Mouse (Mus musculus): Measurements from ENCODE around the gene Gm17617. TPM values are rescaled to one million over a fixed set of nuclear protein-coding genes. Genes with fewer than 3 reads are reported as not detected.

The Gm17617 gene
- polyA plus RNA-seq, 2 experiments = not detected

DNA sequence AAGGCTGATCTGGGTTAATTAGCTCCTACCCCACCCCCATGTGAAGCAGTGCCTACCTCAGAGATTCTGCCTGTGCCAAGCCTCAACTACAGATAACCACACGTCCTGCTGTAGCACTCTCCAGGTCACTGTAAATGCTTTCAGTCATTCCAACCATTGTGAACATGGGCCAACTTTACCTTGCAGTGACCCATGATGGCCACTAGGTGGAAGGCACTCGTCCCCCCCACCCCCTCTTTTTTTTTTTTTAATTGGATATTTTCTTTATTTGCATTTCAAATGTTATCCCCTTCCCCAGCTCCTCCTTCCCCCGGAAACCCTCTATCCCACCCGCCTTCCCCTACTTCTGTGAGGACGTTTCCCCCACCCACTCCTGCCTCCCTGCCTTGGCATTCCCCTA lies 2.0 kb upstream of the Gm17617 start:
- H3K4me1 ChIP-seq (replicated peaks; ENCODE audit: control insufficient read depth in 2 of 2, insufficient read depth in 2 of 2, low read length in 1 of 2) = peaks cover 0 to 4% of the 10 kb centered on the region in 2 experiments; a peak in 1 of 4 replicates
- no peak overlapping the region for H3K4me2 ChIP-seq (ENCODE audit: low read depth)
- H3K9me3 ChIP-seq (ENCODE audit: control insufficient read depth, low read length) = no peaks in the 10 kb centered on the region
- DNase-seq (ENCODE audit: low read depth in 3 of 3, low spot score in 3 of 3) (peak in 1 of 3 experiments; percentile 4), ATAC-seq (ENCODE audit: insufficient read depth) (no peak)
- H3K27ac ChIP-seq = no peak overlapping the region
- no peak overlapping the region for H3K4me3 ChIP-seq (ENCODE audit: insufficient read depth in 1 of 2, low read depth in 2 of 2, low read length in 2 of 2)
- peaks cover 8% of the 10 kb centered on the region for H3K36me3 ChIP-seq (replicated peaks; ENCODE audit: control insufficient read depth, insufficient read depth, low read depth)
- 3% methylated on average over 5 of the region's 5 CpGs for WGBS (ENCODE audit: insufficient replicate concordance)
- peak; percentile 80 for TF ChIP-seq CTCF (IDR thresholded peaks at IDR 0.05; ENCODE audit: low read depth)
- TF ChIP-seq EP300 (IDR thresholded peaks at IDR 0.05; ENCODE audit: low read depth) = no peak
- H3K27me3 ChIP-seq (ENCODE audit: control insufficient read depth, insufficient read depth, low read length) = no peaks in the 10 kb centered on the region
- H3K9ac ChIP-seq (replicated peaks) = no peak overlapping the region

GRCm38 (mm10) chr13:55124903-55125302 lies 8.4 kb downstream of the Gm17617 start:
- Histone ChIP-seq H3K27me3 (ENCODE audit: control insufficient read depth, insufficient read depth, low read length) (no peaks in the 10 kb centered on the region), H3K36me3 (replicated peaks; ENCODE audit: control insufficient read depth, insufficient read depth, low read depth) (peaks cover 37% of the 10 kb centered on the region), H3K9me3 (ENCODE audit: control insufficient read depth, low read length) (no peaks in the 10 kb centered on the region), H3K4me3 (ENCODE audit: insufficient read depth in 1 of 2, low read depth in 2 of 2, low read length in 2 of 2) (no peak overlapping the region), H3K4me1 (replicated peaks; ENCODE audit: control insufficient read depth in 2 of 2, insufficient read depth in 2 of 2, low read length in 1 of 2) (no peaks in the 10 kb centered on the region), H3K4me2 (ENCODE audit: low read depth) (no peak overlapping the region), H3K9ac (replicated peaks) (no peak overlapping the region), H3K27ac (no peak overlapping the region)
- ATAC-seq (ENCODE audit: insufficient read depth) (no peak), DNase-seq (ENCODE audit: low read depth in 3 of 3, low spot score in 3 of 3) (peak in 1 of 3 experiments; percentile 3)
- 65% methylated on average over 6 of the region's 6 CpGs for WGBS (ENCODE audit: insufficient replicate concordance)
- TF ChIP-seq EP300 (IDR thresholded peaks at IDR 0.05; ENCODE audit: low read depth) (no peak), CTCF (IDR thresholded peaks at IDR 0.05; ENCODE audit: low read depth) (no peak)

- no peak overlapping the region for H3K27ac ChIP-seq
- H3K9me3 ChIP-seq (ENCODE audit: control insufficient read depth, low read length) = no peaks in the 10 kb centered on the region
- 45% methylated on average over 6 of the region's 6 CpGs for WGBS (ENCODE audit: insufficient replicate concordance)
- H3K4me3 ChIP-seq (ENCODE audit: insufficient read depth in 1 of 2, low read depth in 2 of 2, low read length in 2 of 2) = no peak overlapping the region
- no peak for TF ChIP-seq EP300 (IDR thresholded peaks at IDR 0.05; ENCODE audit: low read depth)
- peaks cover 30% of the 10 kb centered on the region for H3K36me3 ChIP-seq (replicated peaks; ENCODE audit: control insufficient read depth, insufficient read depth, low read depth)
- ATAC-seq (ENCODE audit: insufficient read depth) (no peak), DNase-seq (ENCODE audit: low read depth in 3 of 3, low spot score in 3 of 3) (no peak)
- H3K9ac ChIP-seq (replicated peaks) = no peak overlapping the region
- H3K4me1 ChIP-seq (replicated peaks; ENCODE audit: control insufficient read depth in 2 of 2, insufficient read depth in 2 of 2, low read length in 1 of 2) = no peaks in the 10 kb centered on the region
- H3K4me2 ChIP-seq (ENCODE audit: low read depth) = no peak overlapping the region
- no peaks in the 10 kb centered on the region for H3K27me3 ChIP-seq (ENCODE audit: control insufficient read depth, insufficient read depth, low read length)
Measured at GRCm38 (mm10) chr13:55114375-55114774, 19.0 kb downstream of the Gm17617 start.

DNA sequence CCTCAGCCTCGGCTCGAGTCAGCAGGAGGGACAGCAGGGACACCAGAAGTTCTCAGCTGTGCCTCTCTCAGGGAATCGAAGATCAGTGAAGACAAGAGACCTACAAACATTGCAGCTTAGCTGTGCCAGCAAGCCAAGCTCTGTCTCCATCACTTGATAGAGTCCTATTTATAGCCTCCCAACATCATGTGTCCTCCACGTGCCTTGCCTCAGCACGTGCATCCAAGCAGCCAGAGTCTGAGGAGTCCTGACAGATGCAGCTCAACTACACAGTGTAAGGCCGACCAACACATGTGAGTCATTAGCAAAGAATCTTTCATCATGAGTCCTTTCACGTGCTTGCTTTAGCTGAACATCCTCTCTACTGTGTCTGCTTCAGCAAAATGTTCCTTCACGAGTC lies 25.7 kb downstream of the Gm17617 start:
- H3K4me1 ChIP-seq (replicated peaks; ENCODE audit: control insufficient read depth in 2 of 2, insufficient read depth in 2 of 2, low read length in 1 of 2) = peaks cover 12 to 16% of the 10 kb centered on the region in 2 experiments; a peak in 3 of 4 replicates
- H3K4me3 ChIP-seq (ENCODE audit: insufficient read depth in 1 of 2, low read depth in 2 of 2, low read length in 2 of 2) = no peak overlapping the region
- H3K4me2 ChIP-seq (ENCODE audit: low read depth) = no peak overlapping the region
- ATAC-seq (ENCODE audit: insufficient read depth) = no peak
- no peaks in the 10 kb centered on the region for H3K27me3 ChIP-seq (ENCODE audit: control insufficient read depth, insufficient read depth, low read length)
- WGBS (ENCODE audit: insufficient replicate concordance) = 83% methylated on average over 8 of the region's 8 CpGs
- H3K36me3 ChIP-seq (replicated peaks; ENCODE audit: control insufficient read depth, insufficient read depth, low read depth) = peaks cover 14% of the 10 kb centered on the region
- no peak for DNase-seq (ENCODE audit: low read depth in 3 of 3, low spot score in 3 of 3)
- no peak overlapping the region for H3K9ac ChIP-seq (replicated peaks)
- TF ChIP-seq CTCF (IDR thresholded peaks at IDR 0.05; ENCODE audit: low read depth) = no peak
- H3K9me3 ChIP-seq (ENCODE audit: control insufficient read depth, low read length) = no peaks in the 10 kb centered on the region
- no peak overlapping the region for H3K27ac ChIP-seq

DNA sequence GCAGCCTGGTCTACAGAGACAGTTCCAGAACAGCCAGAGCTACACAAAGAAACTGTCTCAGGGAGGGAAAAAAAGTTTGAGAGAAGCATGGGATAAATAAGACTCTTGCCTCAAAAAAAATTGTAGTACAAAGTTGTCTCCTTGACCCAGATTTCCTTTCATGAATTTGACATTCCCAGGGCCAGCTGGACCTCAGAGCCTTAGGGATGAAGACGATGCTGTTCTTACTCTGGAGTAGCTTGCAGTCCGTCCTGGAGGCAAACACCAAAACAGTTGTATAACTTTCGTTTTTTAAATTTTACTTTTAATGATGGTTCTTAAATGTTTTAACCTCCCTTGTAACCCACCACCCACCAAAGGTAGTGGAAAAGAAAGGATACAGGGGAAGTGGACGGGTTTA lies 26.2 kb downstream of the Gm17617 start:
- Histone ChIP-seq H3K4me3 (ENCODE audit: insufficient read depth in 1 of 2, low read depth in 2 of 2, low read length in 2 of 2) (peak overlapping the region in 1 of 2 experiments; percentile 77; a peak in 1 of 4 replicates), H3K4me2 (ENCODE audit: low read depth) (peak overlapping the region; percentile 88), H3K9ac (replicated peaks) (peak overlapping the region; percentile 81), H3K4me1 (replicated peaks; ENCODE audit: control insufficient read depth in 2 of 2, insufficient read depth in 2 of 2, low read length in 1 of 2) (peaks cover 12 to 16% of the 10 kb centered on the region in 2 experiments; a peak in 3 of 4 replicates), H3K36me3 (replicated peaks; ENCODE audit: control insufficient read depth, insufficient read depth, low read depth) (peaks cover 11% of the 10 kb centered on the region), H3K9me3 (ENCODE audit: control insufficient read depth, low read length) (no peaks in the 10 kb centered on the region), H3K27ac (no peak overlapping the region), H3K27me3 (ENCODE audit: control insufficient read depth, insufficient read depth, low read length) (no peaks in the 10 kb centered on the region)
- TF ChIP-seq EP300 (IDR thresholded peaks at IDR 0.05; ENCODE audit: low read depth) = no peak
- no peak for TF ChIP-seq CTCF (IDR thresholded peaks at IDR 0.05; ENCODE audit: low read depth)
- WGBS (ENCODE audit: insufficient replicate concordance) = 73% methylated on average over 4 of the region's 4 CpGs
- ATAC-seq (ENCODE audit: insufficient read depth) (no peak), DNase-seq (ENCODE audit: low read depth in 3 of 3, low spot score in 3 of 3) (no peak)

Data from liver, embryonic 14.5 days (tissue).